Mouse (Mus musculus) kidney, embryonic 14.5 days (tissue): ENCODE results near the gene Zbtb48. TPM values are rescaled to one million over a fixed set of nuclear protein-coding genes. Genes with fewer than 3 reads are reported as not detected.

Experiments
- ATAC-seq: fragments of 200-750 bp; cut with Nextera tagmentation; 2 replicates; pipeline ENCODE4 v1.8.0; 2017; ENCODE audit warnings: moderate number of reproducible peaks, mild to moderate bottlenecking, moderate TSS enrichment, moderate library complexity; ENCODE audit not compliant: low FRiP score, low TSS enrichment
- H3K27ac ChIP-seq: fragments of 300-500 bp; sonication (generic); 2 replicates; pipeline ENCODE4 v1.5.1; 2014; ENCODE audit warnings: low read depth, mild to moderate bottlenecking, low read length, moderate library complexity, mixed read lengths
- H3K27me3 ChIP-seq: fragments of 300-500 bp; sonication (generic); 2 replicates; pipeline ENCODE4 v1.6.1; 2014; ENCODE audit warnings: mild to moderate bottlenecking, low read length; ENCODE audit not compliant: control insufficient read depth, insufficient read depth
- H3K36me3 ChIP-seq: fragments of 300-500 bp; sonication (generic); 2 replicates; pipeline ENCODE4 v1.6.1; 2014; ENCODE audit warnings: low read length, mixed read lengths; ENCODE audit not compliant: control insufficient read depth, insufficient read depth
- H3K4me1 ChIP-seq: fragments of 300-500 bp; sonication (generic); 2 replicates; pipeline ENCODE4 v1.6.1; 2014; ENCODE audit warnings: low read length, mixed read lengths; ENCODE audit not compliant: control insufficient read depth, insufficient read depth
- H3K4me2 ChIP-seq: fragments of 300-500 bp; sonication (generic); replicated peaks from 2 replicates; pipeline ENCODE4 v1.6.1; 2014; ENCODE audit warnings: low read depth, mild to moderate bottlenecking, low read length
- H3K4me3 ChIP-seq: fragments of 300-500 bp; sonication (generic); 2 replicates; pipeline ENCODE4 v1.5.1; 2014; ENCODE audit warnings: mild to moderate bottlenecking, low read length
- H3K9ac ChIP-seq: fragments of 300-500 bp; sonication (generic); 2 replicates; pipeline ENCODE4 v1.6.1; 2014; ENCODE audit warnings: low read depth, mild to moderate bottlenecking, low read length, moderate library complexity
- H3K9me3 ChIP-seq: fragments of 300-500 bp; sonication (generic); 2 replicates; pipeline ENCODE4 v1.6.1; 2016; ENCODE audit warnings: low read length; ENCODE audit not compliant: control insufficient read depth
- whole genome bisulfite sequencing: fragments of 180-500 bp; shearing (Covaris S2); extraction: QIAGEN DNeasy Blood & Tissue Kit; methylation state at CpG from one replicate; pipeline ENCODE4 v1.1.7; 2014; 5-methylcytosine and 5-hydroxymethylcytosine counted together
- polyA plus RNA-seq: library from polyadenylated mRNA; unstranded; fragments of >200 nt; fragmentation: Nextera tagmentation; extraction: Ambion mirVana; gene quantifications from 2 replicates; pipeline ENCODE4 v1.2.1, GENCODE M21; 2014

Gene Zbtb48
- 19.0 and 24.4 TPM in 2 replicates for polyA plus RNA-seq

- ATAC-seq: peak; percentile 96
- H3K4me1 ChIP-seq: peaks cover 27% of the 10 kb centered on the region
- H3K27me3 ChIP-seq: no peaks in the 10 kb centered on the region
- peaks cover 22% of the 10 kb centered on the region for H3K36me3 ChIP-seq
- H3K9ac ChIP-seq: peak within 1 kb of the TSS; percentile 70
- H3K9me3 ChIP-seq: no peaks in the 10 kb centered on the region
- peak within 1 kb of the TSS; percentile 44; the same call in 1 of the 2 replicates for H3K27ac ChIP-seq
- H3K4me3 ChIP-seq: peak within 1 kb of the TSS; percentile 79
- WGBS: 0% methylated on average over 34 of the region's 35 CpGs
- H3K4me2 ChIP-seq: peak within 1 kb of the TSS; percentile 92
Observed at GRCm38 (mm10) chr4:152027524-152027923, at the start of gene Zbtb48. Zbtb48 (minus strand) TSS chr4:152027671.

GRCm38 (mm10) chr4:152077191-152077590 lies 49.7 kb upstream of the Zbtb48 start:
- 85% methylated on average over 9 of the region's 9 CpGs for WGBS
- Histone ChIP-seq H3K4me2 (no peak overlapping the region), H3K27ac (no peak overlapping the region), H3K4me3 (no peak overlapping the region), H3K9ac (0 out of 2 replicates have a peak overlapping the region, but pooled peaks have one; percentile 4), H3K27me3 (no peaks in the 10 kb centered on the region), H3K4me1 (peaks cover 20% of the 10 kb centered on the region), H3K9me3 (no peaks in the 10 kb centered on the region; the same call in 1 of the 2 replicates), H3K36me3 (no peaks in the 10 kb centered on the region)
- no peak for ATAC-seq

GRCm38 (mm10) chr4:152074548-152074947 lies 47.1 kb upstream of the Zbtb48 start:
- Histone ChIP-seq H3K4me2 (no peak overlapping the region), H3K27ac (no peak overlapping the region), H3K27me3 (no peaks in the 10 kb centered on the region), H3K4me1 (peaks cover 12% of the 10 kb centered on the region; the same call in 1 of the 2 replicates), H3K9ac (no peak overlapping the region), H3K4me3 (no peak overlapping the region), H3K9me3 (no peaks in the 10 kb centered on the region; the same call in 1 of the 2 replicates), H3K36me3 (no peaks in the 10 kb centered on the region)
- WGBS: 82% methylated on average over 9 of the region's 9 CpGs
- no peak for ATAC-seq

- no peak overlapping the region for H3K4me2 ChIP-seq
- no peaks in the 10 kb centered on the region for H3K27me3 ChIP-seq
- H3K27ac ChIP-seq: no peak overlapping the region
- H3K9ac ChIP-seq: no peak overlapping the region
- H3K4me3 ChIP-seq: no peak overlapping the region
- no peaks in the 10 kb centered on the region; the same call in 1 of the 2 replicates for H3K9me3 ChIP-seq
- ATAC-seq: no peak
- 71% methylated on average over 6 of the region's 6 CpGs for WGBS
- H3K36me3 ChIP-seq: no peaks in the 10 kb centered on the region
- peaks cover 12% of the 10 kb centered on the region; the same call in 1 of the 2 replicates for H3K4me1 ChIP-seq
Observed at GRCm38 (mm10) chr4:152073715-152074114, 46.2 kb upstream of the Zbtb48 start.

- H3K36me3 ChIP-seq: no peaks in the 10 kb centered on the region
- no peak overlapping the region for H3K4me2 ChIP-seq
- no peak overlapping the region for H3K4me3 ChIP-seq
- WGBS: 78% methylated on average over 10 of the region's 10 CpGs
- H3K9me3 ChIP-seq: no peaks in the 10 kb centered on the region; the same call in 1 of the 2 replicates
- H3K27me3 ChIP-seq: no peaks in the 10 kb centered on the region
- H3K27ac ChIP-seq: no peak overlapping the region
- no peak overlapping the region for H3K9ac ChIP-seq
- no peak for ATAC-seq
- H3K4me1 ChIP-seq: peaks cover 12% of the 10 kb centered on the region; the same call in 1 of the 2 replicates
Observed at GRCm38 (mm10) chr4:152072655-152073054, 45.2 kb upstream of the Zbtb48 start.

- Histone ChIP-seq H3K27me3 (no peaks in the 10 kb centered on the region), H3K27ac (no peak within 1 kb of the TSS), H3K4me1 (peaks cover 12% of the 10 kb centered on the region; the same call in 1 of the 2 replicates), H3K9ac (no peak within 1 kb of the TSS), H3K36me3 (no peaks in the 10 kb centered on the region), H3K4me2 (no peak within 1 kb of the TSS), H3K9me3 (no peaks in the 10 kb centered on the region; the same call in 1 of the 2 replicates), H3K4me3 (no peak within 1 kb of the TSS)
- 69% methylated on average over 10 of the region's 10 CpGs for WGBS
- no peak for ATAC-seq
Observed at GRCm38 (mm10) chr4:152072121-152072601, 44.7 kb upstream of the Zbtb48 start, which contains the start of gene Plekhg5. Plekhg5 (plus strand) TSS chr4:152072498.

- Histone ChIP-seq H3K4me2 (no peak overlapping the region), H3K4me1 (peaks cover 7% of the 10 kb centered on the region; the same call in 1 of the 2 replicates), H3K4me3 (no peak overlapping the region), H3K9me3 (no peaks in the 10 kb centered on the region; the same call in 1 of the 2 replicates), H3K27me3 (no peaks in the 10 kb centered on the region), H3K27ac (no peak overlapping the region), H3K36me3 (no peaks in the 10 kb centered on the region), H3K9ac (no peak overlapping the region)
- WGBS: 81% methylated on average over 11 of the region's 11 CpGs
- no peak for ATAC-seq
Observed at GRCm38 (mm10) chr4:152070494-152071396, 43.3 kb upstream of the Zbtb48 start.

- WGBS: 85% methylated on average over 3 of the region's 3 CpGs
Observed at GRCm38 (mm10) chr4:152069245-152069644, 41.8 kb upstream of the Zbtb48 start.

More at GRCm38 (mm10) chr4:152069245-152069644, 41.8 kb upstream of the Zbtb48 start:
- no peak overlapping the region for H3K4me3 ChIP-seq
- no peak for ATAC-seq
- no peaks in the 10 kb centered on the region for H3K9me3 ChIP-seq
- H3K4me2 ChIP-seq: no peak overlapping the region
- H3K27ac ChIP-seq: no peak overlapping the region
- no peaks in the 10 kb centered on the region for H3K27me3 ChIP-seq
- no peaks in the 10 kb centered on the region for H3K36me3 ChIP-seq
- H3K4me1 ChIP-seq: no peaks in the 10 kb centered on the region
- no peak overlapping the region for H3K9ac ChIP-seq
